Mouse (Mus musculus) kidney, embryonic 15.5 days (tissue): Measurements from ENCODE around the gene Myo3b. TPM values are rescaled to one million over a fixed set of nuclear protein-coding genes. Genes with fewer than 3 reads are reported as not detected.

Source experiments
- ATAC-seq: fragments of 200-750 bp; cut with Nextera tagmentation; replicated peaks from 2 replicates; pipeline ENCODE4 v1.8.0; 2017; ENCODE audit warnings: moderate TSS enrichment; ENCODE audit not compliant: low FRiP score
- H3K27ac ChIP-seq: fragments of 300-500 bp; sonication (generic); 2 replicates; pipeline ENCODE4 v1.5.1; 2015; ENCODE audit warnings: mild to moderate bottlenecking, inconsistent platforms
- H3K27me3 ChIP-seq: fragments of 300-500 bp; sonication (generic); 2 replicates; pipeline ENCODE4 v1.6.1; 2015; ENCODE audit warnings: inconsistent platforms
- H3K36me3 ChIP-seq: fragments of 300-500 bp; sonication (generic); 2 replicates; pipeline ENCODE4 v1.6.1; 2015; ENCODE audit warnings: inconsistent platforms
- H3K4me1 ChIP-seq: fragments of 300-500 bp; sonication (generic); 2 replicates; pipeline ENCODE4 v1.6.1; 2015; ENCODE audit warnings: inconsistent platforms
- H3K4me2 ChIP-seq: fragments of 300-500 bp; sonication (generic); 2 replicates; pipeline ENCODE4 v1.6.1; 2015; ENCODE audit warnings: moderate library complexity, mild to moderate bottlenecking, inconsistent platforms
- H3K4me3 ChIP-seq: fragments of 300-500 bp; sonication (generic); replicated peaks from 2 replicates; pipeline ENCODE4 v1.5.1; 2015; ENCODE audit warnings: mild to moderate bottlenecking, inconsistent platforms
- H3K9ac ChIP-seq: fragments of 300-500 bp; sonication (generic); 2 replicates; pipeline ENCODE4 v1.6.1; 2015; ENCODE audit warnings: mild to moderate bottlenecking, inconsistent platforms
- H3K9me3 ChIP-seq: fragments of 300-500 bp; sonication (generic); replicated peaks from 2 replicates; pipeline ENCODE4 v1.6.1; 2016; ENCODE audit warnings: inconsistent platforms
- WGBS: fragments of 180-500 bp; shearing (Covaris S2); methylation state at CpG from one replicate; pipeline ENCODE4 v1.1.7; 2015; ENCODE audit warnings: mixed read lengths; 5-methylcytosine and 5-hydroxymethylcytosine counted together
- polyA plus RNA-seq: library from polyadenylated mRNA; unstranded; fragments of >200 nt; fragmentation: Nextera tagmentation; extraction: Ambion mirVana; gene quantifications from 2 replicates; pipeline ENCODE4 v1.2.1, GENCODE M21; 2015

Myo3b gene
- polyA plus RNA-seq, 1 experiment from 2014 or later: 0.43 TPM

DNA sequence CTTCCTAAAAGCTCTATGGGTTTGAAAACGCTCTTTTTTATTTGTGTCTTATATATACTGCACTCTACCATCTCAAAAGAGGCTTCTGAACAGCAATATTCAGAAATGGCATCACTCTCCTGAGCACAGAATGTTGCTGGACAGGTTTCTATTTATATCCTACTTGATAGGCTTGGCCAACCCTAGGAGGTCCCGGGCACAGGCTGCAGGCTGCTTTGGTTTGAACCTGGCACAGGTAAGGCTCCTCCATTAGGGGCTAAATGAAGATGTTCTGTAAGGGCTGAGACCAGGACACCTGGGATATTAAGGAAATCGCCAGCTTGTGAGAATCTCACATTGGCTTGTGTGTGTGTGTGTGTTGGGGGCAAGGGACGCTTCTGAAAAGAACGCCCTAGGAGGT lies 30.9 kb downstream of the Myo3b start:
- WGBS: 83% methylated on average over 5 of the region's 5 CpGs
- Histone ChIP-seq H3K9me3 (no peaks in the 10 kb centered on the region), H3K4me3 (no peak overlapping the region), H3K4me2 (peak overlapping the region; percentile 31; the same call in 1 of the 2 replicates), H3K36me3 (no peaks in the 10 kb centered on the region), H3K27me3 (no peaks in the 10 kb centered on the region), H3K9ac (no peak overlapping the region), H3K4me1 (peaks cover 15% of the 10 kb centered on the region), H3K27ac (peak overlapping the region; percentile 74)
- no peak; the same call in 1 of the 2 replicates for ATAC-seq

GRCm38 (mm10) chr2:70083444-70084020 lies 44.6 kb downstream of the Myo3b start:
- Histone ChIP-seq H3K4me3 (no peak overlapping the region), H3K36me3 (no peaks in the 10 kb centered on the region), H3K4me2 (no peak overlapping the region), H3K27me3 (no peaks in the 10 kb centered on the region), H3K9ac (no peak overlapping the region), H3K4me1 (no peaks in the 10 kb centered on the region), H3K9me3 (no peaks in the 10 kb centered on the region), H3K27ac (no peak overlapping the region)
- 62% methylated on average over 17 of the region's 17 CpGs for WGBS
- ATAC-seq: no peak

DNA sequence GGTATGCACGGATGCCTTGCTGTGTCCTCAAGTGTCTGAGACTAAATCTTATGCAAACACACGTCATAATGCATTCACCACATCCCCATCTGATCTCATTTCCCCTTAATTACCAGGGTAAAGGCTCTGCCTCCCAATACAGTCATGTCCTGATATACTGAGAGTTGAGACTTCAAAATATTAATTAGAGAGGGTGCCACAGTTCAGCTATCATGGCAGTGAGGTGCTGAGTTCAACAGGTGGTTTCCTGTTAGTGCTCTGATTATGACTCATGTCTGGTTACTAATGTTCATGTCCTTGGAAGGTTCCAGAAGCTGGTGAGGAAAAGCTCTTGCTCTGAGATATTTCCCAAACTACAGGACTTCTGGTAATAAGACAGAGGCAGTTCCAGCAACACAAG lies 52.3 kb downstream of the Myo3b start:
- H3K4me3 ChIP-seq: no peak overlapping the region
- no peaks in the 10 kb centered on the region for H3K27me3 ChIP-seq
- no peak overlapping the region for H3K9ac ChIP-seq
- peaks cover 8% of the 10 kb centered on the region; the same call in 1 of the 2 replicates for H3K4me1 ChIP-seq
- no peak for ATAC-seq
- no peak overlapping the region for H3K27ac ChIP-seq
- no peak overlapping the region for H3K4me2 ChIP-seq
- H3K9me3 ChIP-seq: no peaks in the 10 kb centered on the region
- WGBS: 61% methylated on average over 2 of the region's 2 CpGs
- H3K36me3 ChIP-seq: no peaks in the 10 kb centered on the region

DNA sequence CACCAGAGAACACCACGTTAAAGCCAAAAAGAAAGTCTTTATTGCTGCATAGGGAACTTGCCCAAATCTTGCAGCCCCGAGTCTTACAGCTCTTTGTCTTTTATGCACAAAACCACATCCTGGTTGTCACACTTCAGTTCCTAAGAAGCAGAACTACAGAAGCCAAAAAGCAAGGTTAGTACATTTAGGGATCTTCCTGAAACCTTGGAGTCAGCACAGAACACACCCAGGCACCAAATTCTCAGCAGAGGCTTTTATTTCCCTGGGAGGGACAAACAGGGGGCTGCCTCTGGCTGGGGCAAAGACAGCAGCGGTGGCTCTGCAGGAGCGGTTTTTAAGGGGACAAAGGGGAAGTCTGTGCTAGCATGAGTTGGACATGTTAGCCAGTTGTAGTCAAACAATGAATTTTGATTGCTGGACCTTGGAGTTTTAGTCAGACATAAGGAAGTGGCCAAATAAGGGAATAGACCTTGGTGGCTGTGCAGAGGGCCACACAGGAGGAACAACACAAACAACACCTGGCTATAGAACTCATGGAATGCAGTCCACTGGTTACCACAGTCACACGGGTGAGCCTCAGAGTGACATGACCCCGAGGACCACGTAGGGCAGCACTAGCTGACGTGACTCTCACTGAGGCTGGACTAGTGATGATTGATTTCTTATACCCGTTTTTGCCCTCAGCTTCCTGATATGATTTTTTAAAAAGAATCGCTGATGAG lies 53.0 kb downstream of the Myo3b start:
- no peaks in the 10 kb centered on the region for H3K9me3 ChIP-seq
- peaks cover 10% of the 10 kb centered on the region; the same call in 1 of the 2 replicates for H3K4me1 ChIP-seq
- 48% methylated on average over 10 of the region's 10 CpGs for WGBS
- H3K4me3 ChIP-seq: no peak overlapping the region
- no peak overlapping the region for H3K4me2 ChIP-seq
- H3K27ac ChIP-seq: no peak overlapping the region
- H3K27me3 ChIP-seq: no peaks in the 10 kb centered on the region
- H3K9ac ChIP-seq: no peak overlapping the region
- no peak for ATAC-seq
- H3K36me3 ChIP-seq: no peaks in the 10 kb centered on the region

- Histone ChIP-seq H3K4me1 (peaks cover 10% of the 10 kb centered on the region; the same call in 1 of the 2 replicates), H3K9me3 (no peaks in the 10 kb centered on the region), H3K36me3 (no peaks in the 10 kb centered on the region), H3K27me3 (no peaks in the 10 kb centered on the region), H3K27ac (no peak overlapping the region), H3K9ac (no peak overlapping the region), H3K4me3 (no peak overlapping the region), H3K4me2 (no peak overlapping the region)
- WGBS: 46% methylated on average over 3 of the region's 3 CpGs
- no peak for ATAC-seq
These were observed 53.7 kb downstream of the Myo3b start for GRCm38 (mm10) chr2:70092665-70093064.

GRCm38 (mm10) chr2:70094446-70094845 lies 55.5 kb downstream of the Myo3b start:
- no peak overlapping the region for H3K9ac ChIP-seq
- ATAC-seq: no peak
- no peak overlapping the region for H3K4me2 ChIP-seq
- no peak overlapping the region for H3K27ac ChIP-seq
- no peak overlapping the region for H3K4me3 ChIP-seq
- 44% methylated on average over 5 of the region's 5 CpGs for WGBS
- H3K9me3 ChIP-seq: no peaks in the 10 kb centered on the region
- H3K4me1 ChIP-seq: peaks cover 10% of the 10 kb centered on the region; the same call in 1 of the 2 replicates
- H3K36me3 ChIP-seq: no peaks in the 10 kb centered on the region
- no peaks in the 10 kb centered on the region for H3K27me3 ChIP-seq

- peaks cover 6% of the 10 kb centered on the region; the same call in 1 of the 2 replicates for H3K4me1 ChIP-seq
- H3K36me3 ChIP-seq: no peaks in the 10 kb centered on the region
- H3K4me3 ChIP-seq: no peak overlapping the region
- H3K9ac ChIP-seq: no peak overlapping the region
- no peak for ATAC-seq
- H3K9me3 ChIP-seq: no peaks in the 10 kb centered on the region
- H3K4me2 ChIP-seq: no peak overlapping the region
- WGBS: 78% methylated on average over 15 of the region's 15 CpGs
- H3K27ac ChIP-seq: no peak overlapping the region
- peaks cover 3% of the 10 kb centered on the region; the same call in 1 of the 2 replicates for H3K27me3 ChIP-seq
These were observed 58.5 kb downstream of the Myo3b start for GRCm38 (mm10) chr2:70097229-70098095.

DNA sequence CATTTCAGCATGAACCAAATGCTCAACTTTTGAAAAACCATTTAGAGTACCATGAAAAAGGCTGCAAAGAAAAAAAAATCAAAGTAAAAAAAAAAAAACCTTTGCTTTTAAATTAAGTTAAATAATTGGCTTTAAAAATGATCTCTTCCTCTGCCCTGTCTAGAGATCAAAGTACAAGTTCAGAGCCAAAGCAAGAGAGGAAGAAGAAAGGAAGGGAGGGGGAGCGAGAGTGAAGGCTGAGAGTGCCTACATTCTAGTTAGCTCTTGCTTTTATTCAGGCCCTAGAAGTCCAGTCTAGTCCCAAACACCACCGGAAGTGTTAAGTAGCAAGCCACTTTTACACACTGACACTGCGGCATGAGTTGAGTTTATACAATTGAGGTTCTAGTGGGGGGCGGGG lies 60.5 kb downstream of the Myo3b start:
- no peak overlapping the region for H3K4me2 ChIP-seq
- no peak overlapping the region for H3K4me3 ChIP-seq
- WGBS: 62% methylated on average over 4 of the region's 4 CpGs
- no peaks in the 10 kb centered on the region for H3K36me3 ChIP-seq
- no peak overlapping the region for H3K9ac ChIP-seq
- H3K4me1 ChIP-seq: peaks cover 6% of the 10 kb centered on the region; the same call in 1 of the 2 replicates
- H3K27me3 ChIP-seq: peaks cover 3% of the 10 kb centered on the region; the same call in 1 of the 2 replicates
- H3K27ac ChIP-seq: no peak overlapping the region
- no peak for ATAC-seq
- H3K9me3 ChIP-seq: no peaks in the 10 kb centered on the region

DNA sequence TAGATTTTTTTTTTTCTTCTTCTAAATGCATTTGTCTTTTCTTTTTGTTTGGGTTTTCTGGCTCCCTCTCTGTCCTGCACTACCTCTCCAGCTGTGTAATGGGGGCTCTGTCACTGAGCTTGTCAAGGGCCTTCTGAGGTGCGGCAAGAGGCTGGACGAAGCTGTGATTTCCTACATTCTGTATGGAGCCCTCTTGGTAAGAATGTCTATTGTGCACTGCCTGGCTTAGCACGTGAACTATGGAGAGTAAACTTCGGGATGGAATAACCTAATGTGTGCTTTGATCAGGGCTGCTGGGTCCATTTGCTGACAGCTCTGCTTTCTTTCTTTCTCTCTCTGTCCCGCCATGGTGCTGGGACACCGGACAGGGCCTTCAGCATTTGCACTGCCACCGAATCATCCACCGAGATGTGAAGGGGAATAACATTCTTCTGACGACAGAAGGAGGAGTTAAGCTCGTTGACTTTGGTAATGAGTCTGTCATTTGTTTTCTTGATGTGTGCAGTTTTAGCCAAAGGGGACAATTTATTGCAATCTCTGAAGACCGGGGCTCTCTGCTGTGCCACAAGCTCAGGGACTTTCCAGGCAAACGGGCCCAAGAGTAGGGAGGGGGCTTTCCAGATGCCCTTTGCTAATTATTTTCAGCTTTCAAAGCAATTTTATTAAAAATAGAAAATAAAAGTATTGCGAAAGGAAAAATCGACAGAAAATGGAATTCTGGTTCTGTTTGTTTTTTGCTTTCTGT lies 66.5 kb downstream of the Myo3b start:
- Histone ChIP-seq H3K27me3 (peaks cover 3% of the 10 kb centered on the region; the same call in 1 of the 2 replicates), H3K4me1 (no peaks in the 10 kb centered on the region), H3K27ac (no peak overlapping the region), H3K9me3 (no peaks in the 10 kb centered on the region), H3K36me3 (no peaks in the 10 kb centered on the region), H3K4me3 (no peak overlapping the region), H3K4me2 (no peak overlapping the region), H3K9ac (no peak overlapping the region)
- WGBS: 44% methylated on average over 14 of the region's 14 CpGs
- ATAC-seq: no peak

DNA sequence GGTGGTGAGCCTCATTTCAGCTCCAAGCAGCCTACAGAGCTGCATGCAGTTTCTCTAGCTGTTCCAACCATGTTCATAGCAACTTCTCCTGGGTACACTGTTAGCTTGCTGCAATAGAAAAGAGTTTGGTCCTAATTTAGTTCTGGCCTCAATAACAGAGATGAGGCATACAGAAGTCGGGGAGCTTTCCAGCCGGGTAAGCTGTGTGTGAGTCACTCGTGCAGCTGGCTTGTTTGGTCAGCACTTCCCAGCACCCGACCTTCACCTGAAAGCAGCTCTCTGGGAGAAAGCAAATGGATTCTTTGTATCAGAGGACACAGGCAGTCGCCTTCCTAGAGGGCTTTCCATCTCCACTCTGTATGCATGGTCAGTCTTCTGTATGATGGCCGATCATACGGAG lies 70.1 kb downstream of the Myo3b start:
- 50% methylated on average over 7 of the region's 7 CpGs for WGBS

More for the DNA sequence above, 70.1 kb downstream of the Myo3b start:
- no peaks in the 10 kb centered on the region for H3K36me3 ChIP-seq
- H3K4me2 ChIP-seq: no peak overlapping the region
- no peak overlapping the region for H3K4me3 ChIP-seq
- no peak for ATAC-seq
- H3K4me1 ChIP-seq: no peaks in the 10 kb centered on the region
- H3K27me3 ChIP-seq: no peaks in the 10 kb centered on the region
- no peak overlapping the region for H3K27ac ChIP-seq
- no peaks in the 10 kb centered on the region for H3K9me3 ChIP-seq
- no peak overlapping the region for H3K9ac ChIP-seq
